Mouse (Mus musculus) ES-E14 (cell line): Measurements from ENCODE around the gene 4930469K13Rik.

ENCODE experiments used
- CHD2 ChIP-seq: IDR thresholded peaks from 2 replicates; pipeline ENCODE4 v1.6.1; 2014; ENCODE audit warnings: mild to moderate bottlenecking, low read depth, low read length, inconsistent platforms
- HCFC1 ChIP-seq: IDR thresholded peaks from 2 replicates; pipeline ENCODE4 v1.6.1; 2012; ENCODE audit warnings: low read length, inconsistent platforms, borderline replicate concordance; ENCODE audit not compliant: insufficient read depth
- ZC3H11A ChIP-seq: IDR thresholded peaks from 2 replicates; pipeline ENCODE4 v1.6.1; 2012; ENCODE audit warnings: low read depth, mild to moderate bottlenecking, inconsistent platforms, low read length, borderline replicate concordance

DNA sequence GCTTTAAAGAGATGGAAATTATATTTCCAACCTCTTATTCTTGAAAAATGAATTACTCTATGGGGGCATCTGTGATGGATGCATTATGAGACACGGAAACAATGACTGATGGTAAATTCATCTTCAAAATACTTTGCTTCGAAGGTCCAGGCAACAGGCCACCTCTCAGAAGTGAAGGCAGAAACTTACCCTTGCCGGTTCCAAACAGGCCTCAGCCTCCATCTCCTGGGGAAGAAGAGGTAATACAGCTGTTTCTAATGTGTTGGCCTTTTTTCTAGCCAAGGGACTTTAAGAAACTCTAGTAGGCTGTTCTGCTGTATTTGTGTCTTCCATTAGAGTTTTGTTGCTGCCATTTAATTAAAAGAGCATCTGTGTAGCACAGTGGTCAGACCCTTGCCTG, 11.3 kb downstream of the 4930469K13Rik start:
- TF ChIP-seq CHD2 (no peak), HCFC1 (no peak), ZC3H11A (no peak)
